Mouse (Mus musculus): Measurements from ENCODE around the gene Kif24.

- TF ChIP-seq CTCF (conservative IDR thresholded peaks at IDR 0.05; ENCODE audit: insufficient read depth, insufficient read length, low read depth, low read length) (no peak), POLR2A (IDR thresholded peaks at IDR 0.05; ENCODE audit: low read depth, low read length) (no peak)
Observed at GRCm38 (mm10) chr4:41498921-41499391, 34.3 kb upstream of the Kif24 start.
